Mouse (Mus musculus): ENCODE measurements at regions not wholly inside any gene's neighbourhood (a gene's known extent, or its start where the extent isn't known, plus 50 kb on each side); places are given as distances from the start of the nearest gene placed in this dataset.

GRCm38 (mm10) chr5:39173491-39173890 is 296.9 kb upstream of the Clnk start:
- TF ChIP-seq CTCF (IDR thresholded peaks at IDR 0.05; ENCODE audit: low read depth) (no peak), EP300 (IDR thresholded peaks at IDR 0.05; ENCODE audit: low read depth) (no peak)
